Mouse (Mus musculus): ENCODE measurements at regions not wholly inside any gene's neighbourhood (a gene's known extent, or its start where the extent isn't known, plus 50 kb on each side); places are given as distances from the start of the nearest gene placed in this dataset.

GRCm38 (mm10) chr2:115131746-115132145, 449.8 kb upstream of the BC052040 start:
- WGBS: 46% methylated on average over 2 of the region's 2 CpGs
- Histone ChIP-seq H3K4me3 (no peak overlapping the region), H3K4me2 (no peak overlapping the region), H3K9ac (no peak overlapping the region), H3K36me3 (no peaks in the 10 kb centered on the region), H3K27me3 (replicated peaks) (no peaks in the 10 kb centered on the region), H3K9me3 (replicated peaks) (0 out of 2 replicates have a peak, but pooled peaks cover 3% of the 10 kb centered on the region), H3K4me1 (replicated peaks) (no peaks in the 10 kb centered on the region), H3K27ac (ENCODE audit: poor library complexity, severe bottlenecking) (no peak overlapping the region)
- no peak for ATAC-seq (ENCODE audit: insufficient number of reproducible peaks, low FRiP score)

GRCm38 (mm10) chr2:115132165-115132592, 449.3 kb upstream of the BC052040 start:
- Histone ChIP-seq H3K27ac (ENCODE audit: poor library complexity, severe bottlenecking) (no peak overlapping the region), H3K4me3 (no peak overlapping the region), H3K9ac (no peak overlapping the region), H3K9me3 (replicated peaks) (0 out of 2 replicates have a peak, but pooled peaks cover 3% of the 10 kb centered on the region), H3K4me2 (no peak overlapping the region), H3K36me3 (no peaks in the 10 kb centered on the region), H3K4me1 (replicated peaks) (no peaks in the 10 kb centered on the region), H3K27me3 (replicated peaks) (no peaks in the 10 kb centered on the region)
- ATAC-seq (ENCODE audit: insufficient number of reproducible peaks, low FRiP score): no peak
- 45% methylated on average over 1 of the region's 1 CpGs for WGBS

- Histone ChIP-seq H3K9me3 (replicated peaks) (0 out of 2 replicates have a peak, but pooled peaks cover under 1% of the 10 kb centered on the region), H3K36me3 (no peaks in the 10 kb centered on the region), H3K4me1 (replicated peaks) (no peaks in the 10 kb centered on the region), H3K4me3 (no peak overlapping the region), H3K4me2 (no peak overlapping the region), H3K9ac (no peak overlapping the region), H3K27me3 (replicated peaks) (no peaks in the 10 kb centered on the region), H3K27ac (ENCODE audit: poor library complexity, severe bottlenecking) (no peak overlapping the region)
- no peak for ATAC-seq (ENCODE audit: insufficient number of reproducible peaks, low FRiP score)
These were observed 440.1 kb upstream of the BC052040 start for GRCm38 (mm10) chr2:115141416-115141815.

- Histone ChIP-seq H3K9me3 (replicated peaks) (no peaks in the 10 kb centered on the region), H3K4me2 (no peak overlapping the region), H3K36me3 (no peaks in the 10 kb centered on the region), H3K27ac (ENCODE audit: poor library complexity, severe bottlenecking) (no peak overlapping the region), H3K4me1 (replicated peaks) (no peaks in the 10 kb centered on the region), H3K9ac (no peak overlapping the region), H3K27me3 (replicated peaks) (no peaks in the 10 kb centered on the region), H3K4me3 (no peak overlapping the region)
- WGBS: 72% methylated on average over 5 of the region's 5 CpGs
- ATAC-seq (ENCODE audit: insufficient number of reproducible peaks, low FRiP score): no peak
These were observed 409.4 kb upstream of the BC052040 start for GRCm38 (mm10) chr2:115172111-115172510.

- H3K27ac ChIP-seq (ENCODE audit: poor library complexity, severe bottlenecking): no peak overlapping the region
- no peak overlapping the region for H3K4me2 ChIP-seq
- H3K4me1 ChIP-seq (replicated peaks): no peaks in the 10 kb centered on the region
- no peaks in the 10 kb centered on the region for H3K9me3 ChIP-seq (replicated peaks)
- no peaks in the 10 kb centered on the region for H3K27me3 ChIP-seq (replicated peaks)
- no peak overlapping the region for H3K4me3 ChIP-seq
- 82% methylated on average over 1 of the region's 1 CpGs for WGBS
- no peaks in the 10 kb centered on the region for H3K36me3 ChIP-seq
- no peak for ATAC-seq (ENCODE audit: insufficient number of reproducible peaks, low FRiP score)
- no peak overlapping the region for H3K9ac ChIP-seq
These were observed 404.4 kb upstream of the BC052040 start for GRCm38 (mm10) chr2:115177076-115177475.

GRCm38 (mm10) chr2:115177896-115178295, 403.6 kb upstream of the BC052040 start:
- WGBS: 67% methylated on average over 1 of the region's 1 CpGs
- no peak for ATAC-seq (ENCODE audit: insufficient number of reproducible peaks, low FRiP score)
- Histone ChIP-seq H3K9me3 (replicated peaks) (no peaks in the 10 kb centered on the region), H3K27me3 (replicated peaks) (no peaks in the 10 kb centered on the region), H3K36me3 (no peaks in the 10 kb centered on the region), H3K4me3 (no peak overlapping the region), H3K4me1 (replicated peaks) (no peaks in the 10 kb centered on the region), H3K9ac (no peak overlapping the region), H3K27ac (ENCODE audit: poor library complexity, severe bottlenecking) (no peak overlapping the region), H3K4me2 (no peak overlapping the region)

- Histone ChIP-seq H3K27ac (ENCODE audit: poor library complexity, severe bottlenecking) (no peak overlapping the region), H3K4me2 (no peak overlapping the region), H3K27me3 (replicated peaks) (no peaks in the 10 kb centered on the region), H3K36me3 (no peaks in the 10 kb centered on the region), H3K9ac (no peak overlapping the region), H3K4me3 (no peak overlapping the region), H3K4me1 (replicated peaks) (no peaks in the 10 kb centered on the region), H3K9me3 (replicated peaks) (no peaks in the 10 kb centered on the region; the same call in 1 of the 2 replicates)
- no peak for ATAC-seq (ENCODE audit: insufficient number of reproducible peaks, low FRiP score)
These were observed 370.3 kb upstream of the BC052040 start for GRCm38 (mm10) chr2:115211191-115211590.

- H3K9ac ChIP-seq: no peak overlapping the region
- no peak overlapping the region for H3K27ac ChIP-seq (ENCODE audit: poor library complexity, severe bottlenecking)
- H3K4me1 ChIP-seq (replicated peaks): no peaks in the 10 kb centered on the region
- H3K4me3 ChIP-seq: no peak overlapping the region
- H3K27me3 ChIP-seq (replicated peaks): no peaks in the 10 kb centered on the region
- H3K4me2 ChIP-seq: no peak overlapping the region
- H3K36me3 ChIP-seq: no peaks in the 10 kb centered on the region
- H3K9me3 ChIP-seq (replicated peaks): no peaks in the 10 kb centered on the region; the same call in 1 of the 2 replicates
- WGBS: 51% methylated on average over 18 of the region's 18 CpGs
- no peak for ATAC-seq (ENCODE audit: insufficient number of reproducible peaks, low FRiP score)
These were observed 368.1 kb upstream of the BC052040 start for GRCm38 (mm10) chr2:115213181-115213970.

- Histone ChIP-seq H3K4me1 (replicated peaks) (no peaks in the 10 kb centered on the region), H3K36me3 (no peaks in the 10 kb centered on the region), H3K27me3 (replicated peaks) (no peaks in the 10 kb centered on the region), H3K27ac (ENCODE audit: poor library complexity, severe bottlenecking) (no peak overlapping the region), H3K9ac (no peak overlapping the region), H3K4me2 (no peak overlapping the region), H3K9me3 (replicated peaks) (no peaks in the 10 kb centered on the region; the same call in 1 of the 2 replicates), H3K4me3 (no peak overlapping the region)
- 65% methylated on average over 6 of the region's 6 CpGs for WGBS
- no peak for ATAC-seq (ENCODE audit: insufficient number of reproducible peaks, low FRiP score)
These were observed 367.2 kb upstream of the BC052040 start for GRCm38 (mm10) chr2:115214292-115214691.

GRCm38 (mm10) chr2:115230041-115230440, 351.5 kb upstream of the BC052040 start:
- Histone ChIP-seq H3K4me3 (no peak overlapping the region), H3K27ac (ENCODE audit: poor library complexity, severe bottlenecking) (no peak overlapping the region), H3K9ac (no peak overlapping the region), H3K36me3 (no peaks in the 10 kb centered on the region), H3K27me3 (replicated peaks) (no peaks in the 10 kb centered on the region), H3K4me2 (no peak overlapping the region), H3K4me1 (replicated peaks) (no peaks in the 10 kb centered on the region), H3K9me3 (replicated peaks) (peaks cover 4% of the 10 kb centered on the region; the same call in 1 of the 2 replicates)
- no peak for ATAC-seq (ENCODE audit: insufficient number of reproducible peaks, low FRiP score)
- 72% methylated on average over 4 of the region's 4 CpGs for WGBS

GRCm38 (mm10) chr2:115247673-115248072, 333.8 kb upstream of the BC052040 start:
- ATAC-seq (ENCODE audit: insufficient number of reproducible peaks, low FRiP score): no peak
- WGBS: 84% methylated on average over 4 of the region's 4 CpGs

More at GRCm38 (mm10) chr2:115247673-115248072, 333.8 kb upstream of the BC052040 start:
- H3K27me3 ChIP-seq (replicated peaks): no peaks in the 10 kb centered on the region
- H3K4me1 ChIP-seq (replicated peaks): no peaks in the 10 kb centered on the region
- H3K9ac ChIP-seq: no peak overlapping the region
- H3K36me3 ChIP-seq: no peaks in the 10 kb centered on the region
- no peaks in the 10 kb centered on the region for H3K9me3 ChIP-seq (replicated peaks)
- H3K4me3 ChIP-seq: no peak overlapping the region
- no peak overlapping the region for H3K27ac ChIP-seq (ENCODE audit: poor library complexity, severe bottlenecking)
- H3K4me2 ChIP-seq: no peak overlapping the region
